Mouse (Mus musculus) forebrain, embryonic 16.5 days (tissue): ENCODE measurements around the gene Tshz3. TPM values are rescaled to one million over a fixed set of nuclear protein-coding genes. Genes with fewer than 3 reads are reported as not detected.

ENCODE experiments used
- ATAC-seq: fragments of 200-750 bp; cut with Nextera tagmentation; 2 replicates; pipeline ENCODE4 v1.8.0; 2017; ENCODE audit warnings: mild to moderate bottlenecking, moderate library complexity
- H3K27ac ChIP-seq: fragments of 300-500 bp; sonication (generic); 2 replicates; pipeline ENCODE4 v1.5.1; 2014; ENCODE audit warnings: low read length, control low read depth
- H3K27me3 ChIP-seq: fragments of 300-500 bp; sonication (generic); replicated peaks from 2 replicates; pipeline ENCODE4 v1.6.1; 2014; ENCODE audit warnings: low read length; ENCODE audit not compliant: control insufficient read depth, insufficient read depth
- H3K36me3 ChIP-seq: fragments of 300-500 bp; sonication (generic); 2 replicates; pipeline ENCODE4 v1.6.1; 2014; ENCODE audit not compliant: control insufficient read depth, insufficient read depth
- H3K4me1 ChIP-seq: fragments of 300-500 bp; sonication (generic); replicated peaks from 2 replicates; pipeline ENCODE4 v1.6.1; 2014; ENCODE audit warnings: low read length; ENCODE audit not compliant: control insufficient read depth, insufficient read depth
- H3K4me2 ChIP-seq: fragments of 300-500 bp; sonication (generic); 2 replicates; pipeline ENCODE4 v1.6.1; 2014; ENCODE audit warnings: mild to moderate bottlenecking, low read length, control low read depth
- H3K4me3 ChIP-seq: fragments of 300-500 bp; sonication (generic); replicated peaks from 2 replicates; pipeline ENCODE4 v1.5.1; 2014; ENCODE audit warnings: mild to moderate bottlenecking, low read length, control low read depth
- H3K9ac ChIP-seq: fragments of 300-500 bp; sonication (generic); replicated peaks from 2 replicates; pipeline ENCODE4 v1.6.1; 2014; ENCODE audit warnings: low read depth, low read length, control low read depth
- H3K9me3 ChIP-seq: fragments of 300-500 bp; sonication (generic); 2 replicates; pipeline ENCODE4 v1.6.1; 2016; ENCODE audit warnings: low read length; ENCODE audit not compliant: control insufficient read depth
- WGBS: fragments of 180-500 bp; shearing (Covaris S2); extraction: QIAGEN DNeasy Blood & Tissue Kit; methylation state at CpG from one replicate; pipeline ENCODE4 v1.1.7; 2014; 5-methylcytosine and 5-hydroxymethylcytosine counted together
- polyA plus RNA-seq: library from polyadenylated mRNA; unstranded; fragments of >200 nt; fragmentation: Nextera tagmentation; extraction: Ambion mirVana; gene quantifications from 2 replicates; pipeline ENCODE4 v1.2.1, GENCODE M21; 2015

Gene Tshz3
- polyA plus RNA-seq, 1 experiment from 2014 or later, result 38.7 TPM

DNA sequence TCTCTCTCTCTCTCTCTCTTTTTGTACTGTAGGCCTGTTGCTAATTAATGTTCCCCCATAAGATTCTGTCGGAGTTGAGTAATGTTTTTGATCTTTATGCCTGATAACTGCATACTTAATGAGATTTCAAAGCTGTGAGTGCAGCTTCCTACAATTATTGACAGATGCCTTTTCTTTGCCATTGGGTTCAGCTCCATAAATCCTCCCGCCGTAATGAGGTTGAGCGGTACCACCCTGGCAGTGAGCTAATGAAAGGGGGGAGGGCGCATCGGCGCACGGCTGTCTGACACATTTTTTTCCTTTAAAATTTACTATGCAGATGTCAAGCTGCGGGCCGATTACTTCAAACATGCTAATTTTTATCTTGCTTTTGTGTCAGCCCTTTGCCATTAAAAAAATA, 9.3 kb downstream of the Tshz3 start:
- peak; percentile 71 for ATAC-seq
- Histone ChIP-seq H3K4me2 (peak overlapping the region; percentile 43), H3K27me3 (no peaks in the 10 kb centered on the region), H3K9ac (no peak overlapping the region), H3K9me3 (no peaks in the 10 kb centered on the region), H3K4me1 (peaks cover 49% of the 10 kb centered on the region), H3K27ac (peak overlapping the region; percentile 63), H3K36me3 (no peaks in the 10 kb centered on the region), H3K4me3 (0 out of 2 replicates have a peak overlapping the region, but pooled peaks have one; percentile 4)
- 7% methylated on average over 10 of the region's 10 CpGs for WGBS

DNA sequence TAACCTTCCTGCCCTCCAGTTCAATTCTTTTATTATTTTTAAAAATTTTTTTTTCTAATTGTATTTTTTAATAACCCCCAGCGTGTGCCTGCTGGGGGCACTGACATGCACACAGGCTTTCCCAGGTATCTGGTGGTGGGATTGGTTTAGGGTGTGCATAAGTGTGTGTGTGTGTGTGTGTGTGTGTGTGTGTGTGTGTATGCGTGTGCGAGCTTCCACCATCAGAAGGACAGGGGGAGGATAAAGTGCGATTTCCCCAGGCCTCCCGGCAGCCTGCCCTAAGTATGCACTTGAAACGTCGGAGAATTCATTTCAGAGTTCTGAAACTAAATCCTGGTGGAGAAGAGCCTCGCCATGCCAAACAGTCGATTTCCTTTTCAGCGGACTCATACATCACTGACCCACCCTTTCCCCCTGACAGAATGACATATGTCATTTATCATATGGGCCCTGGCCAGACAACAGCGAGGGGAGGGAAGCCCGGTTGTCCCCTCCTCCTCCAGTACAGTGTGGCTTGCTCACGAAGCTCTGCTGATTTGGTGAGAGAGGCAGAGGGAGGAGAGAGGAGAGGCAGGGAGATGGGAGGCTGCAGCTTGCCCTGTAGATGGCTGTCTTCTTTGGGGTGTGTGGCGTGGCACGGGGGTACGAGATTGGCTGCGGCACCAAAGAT, 9.9 kb downstream of the Tshz3 start:
- H3K27ac ChIP-seq, result peak overlapping the region; percentile 63
- 34% methylated on average over 17 of the region's 17 CpGs for WGBS
- H3K4me1 ChIP-seq, result peaks cover 46% of the 10 kb centered on the region
- H3K9me3 ChIP-seq, result no peaks in the 10 kb centered on the region
- no peaks in the 10 kb centered on the region for H3K36me3 ChIP-seq
- no peaks in the 10 kb centered on the region for H3K27me3 ChIP-seq
- peak overlapping the region; percentile 27 for H3K9ac ChIP-seq
- peak overlapping the region; percentile 43 for H3K4me2 ChIP-seq
- peak overlapping the region; percentile 20 for H3K4me3 ChIP-seq
- peak; percentile 49 for ATAC-seq

DNA sequence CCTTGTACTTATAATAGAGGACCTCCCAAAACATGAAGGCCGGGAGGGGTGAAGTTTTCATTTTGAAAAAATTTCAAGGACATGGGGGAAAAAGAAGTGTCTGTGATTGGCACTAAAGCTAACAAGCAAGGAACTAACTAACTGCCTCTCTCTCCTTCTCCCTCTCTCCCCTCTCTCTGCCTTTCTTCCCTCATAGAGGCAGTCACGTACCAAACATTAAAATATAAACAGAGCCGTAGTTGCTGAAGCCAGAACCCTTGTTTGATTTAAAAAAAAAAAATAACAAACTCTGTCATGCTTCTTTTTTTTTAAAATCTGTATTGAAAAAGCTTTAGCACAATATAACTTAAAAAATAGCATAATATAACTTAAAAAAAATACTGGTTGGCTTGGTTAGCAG, 10.9 kb downstream of the Tshz3 start:
- no peaks in the 10 kb centered on the region for H3K9me3 ChIP-seq
- peaks cover 47% of the 10 kb centered on the region for H3K4me1 ChIP-seq
- no peaks in the 10 kb centered on the region for H3K27me3 ChIP-seq
- H3K4me2 ChIP-seq, result no peak overlapping the region; the same call in 1 of the 2 replicates
- no peak overlapping the region for H3K4me3 ChIP-seq
- H3K27ac ChIP-seq, result no peak overlapping the region
- WGBS, result 41% methylated on average over 3 of the region's 3 CpGs
- no peak overlapping the region for H3K9ac ChIP-seq
- ATAC-seq, result no peak
- H3K36me3 ChIP-seq, result no peaks in the 10 kb centered on the region

DNA sequence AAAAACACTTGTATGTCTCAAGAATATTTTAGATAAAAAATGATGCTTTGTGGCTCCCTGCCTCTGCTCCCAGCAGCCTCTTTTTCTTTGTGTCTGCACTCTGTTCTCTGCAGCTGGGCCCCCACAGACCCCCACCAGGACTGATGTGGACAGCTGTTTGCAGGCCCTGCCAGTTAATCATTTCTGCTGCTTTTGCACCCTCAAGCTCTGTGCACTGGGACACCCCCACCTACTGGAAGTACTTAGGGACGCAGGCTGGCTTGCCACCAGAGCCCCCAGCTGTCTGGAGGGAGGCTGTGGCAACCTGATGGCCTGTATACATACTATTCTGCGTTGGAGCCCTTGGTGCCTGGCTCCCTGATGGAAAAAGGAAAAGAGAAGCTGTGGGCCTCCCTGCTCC, 11.3 kb downstream of the Tshz3 start:
- no peaks in the 10 kb centered on the region for H3K9me3 ChIP-seq
- 11% methylated on average over 2 of the region's 2 CpGs for WGBS
- peak; percentile 47; the same call in 1 of the 2 replicates for ATAC-seq
- no peak overlapping the region for H3K27ac ChIP-seq
- H3K4me2 ChIP-seq, result no peak overlapping the region
- no peaks in the 10 kb centered on the region for H3K27me3 ChIP-seq
- no peak overlapping the region for H3K9ac ChIP-seq
- no peak overlapping the region for H3K4me3 ChIP-seq
- peaks cover 50% of the 10 kb centered on the region for H3K4me1 ChIP-seq
- H3K36me3 ChIP-seq, result no peaks in the 10 kb centered on the region

DNA sequence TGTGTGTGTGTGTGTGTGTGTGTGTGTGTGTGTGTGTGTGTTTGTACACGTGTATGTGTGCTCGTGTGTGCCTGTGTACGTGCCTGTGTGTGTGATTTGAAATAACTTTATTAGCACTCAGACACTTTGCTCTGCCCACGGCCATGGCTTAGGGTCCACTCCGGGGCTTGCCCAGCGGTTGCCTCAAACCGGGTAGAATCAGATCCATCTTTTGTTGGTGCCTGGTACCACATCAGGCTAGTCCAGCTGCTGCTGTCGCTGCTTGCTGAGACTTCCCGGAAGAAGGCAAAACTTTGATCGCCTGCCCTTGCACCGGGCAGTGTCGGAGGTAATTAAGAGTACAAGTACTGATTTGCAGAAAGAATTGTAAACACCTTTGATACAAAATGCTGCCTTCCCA, 12.1 kb downstream of the Tshz3 start:
- ATAC-seq, result no peak
- H3K36me3 ChIP-seq, result no peaks in the 10 kb centered on the region
- peaks cover 52% of the 10 kb centered on the region for H3K4me1 ChIP-seq
- H3K4me2 ChIP-seq, result peak overlapping the region; percentile 14; the same call in 1 of the 2 replicates
- WGBS, result 33% methylated on average over 12 of the region's 12 CpGs
- no peak overlapping the region for H3K4me3 ChIP-seq
- no peaks in the 10 kb centered on the region for H3K9me3 ChIP-seq
- H3K27ac ChIP-seq, result no peak overlapping the region
- H3K9ac ChIP-seq, result no peak overlapping the region
- no peaks in the 10 kb centered on the region for H3K27me3 ChIP-seq

DNA sequence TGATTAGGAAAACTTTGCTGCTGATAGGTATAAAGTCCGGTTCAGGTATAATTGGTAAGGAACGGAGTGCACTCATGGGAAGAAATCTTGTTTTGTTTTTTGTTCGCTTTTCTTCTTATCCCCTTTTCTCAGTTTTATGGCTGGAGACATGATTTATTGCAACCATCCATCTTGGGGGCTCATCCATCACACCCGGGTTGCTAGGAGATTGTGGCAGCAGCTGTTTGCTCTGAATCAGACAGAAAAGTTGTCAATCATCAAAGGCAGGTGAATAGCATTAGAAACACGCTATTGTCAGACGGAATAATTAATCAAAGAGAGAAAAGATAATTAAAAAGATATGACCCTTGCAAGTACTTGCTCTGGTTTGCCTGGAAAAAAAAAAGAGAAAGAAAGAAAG, 12.5 kb downstream of the Tshz3 start:
- Histone ChIP-seq H3K27me3 (no peaks in the 10 kb centered on the region), H3K9ac (no peak overlapping the region), H3K4me1 (peaks cover 51% of the 10 kb centered on the region), H3K4me3 (no peak overlapping the region), H3K36me3 (no peaks in the 10 kb centered on the region), H3K9me3 (no peaks in the 10 kb centered on the region), H3K27ac (no peak overlapping the region), H3K4me2 (0 out of 2 replicates have a peak overlapping the region, but pooled peaks have one; percentile 8)
- 28% methylated on average over 6 of the region's 6 CpGs for WGBS
- ATAC-seq, result no peak

DNA sequence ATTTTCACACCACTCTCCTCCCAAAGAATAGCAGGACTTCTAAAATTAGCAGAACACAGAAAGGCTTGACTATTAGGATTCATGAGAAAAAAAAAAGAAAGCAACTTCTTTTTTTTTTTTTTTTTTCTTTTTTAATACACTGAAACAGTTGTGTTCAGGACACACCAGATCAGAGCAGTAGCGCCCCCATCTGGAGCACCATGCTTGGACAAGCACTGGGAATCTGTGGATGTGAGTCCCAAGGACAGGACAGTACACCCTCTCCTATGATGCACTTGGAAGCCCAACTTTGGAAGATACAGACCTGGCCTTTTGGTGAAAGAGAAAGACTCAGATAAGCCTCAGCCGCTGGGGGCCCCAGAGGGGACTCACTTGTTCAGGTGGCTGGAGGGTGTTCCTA, 13.8 kb downstream of the Tshz3 start:
- H3K36me3 ChIP-seq, result no peaks in the 10 kb centered on the region
- no peak overlapping the region for H3K4me2 ChIP-seq
- H3K27me3 ChIP-seq, result no peaks in the 10 kb centered on the region
- no peak overlapping the region for H3K9ac ChIP-seq
- H3K27ac ChIP-seq, result no peak overlapping the region
- no peak overlapping the region for H3K4me3 ChIP-seq
- 66% methylated on average over 2 of the region's 2 CpGs for WGBS
- no peak for ATAC-seq
- no peaks in the 10 kb centered on the region for H3K9me3 ChIP-seq
- H3K4me1 ChIP-seq, result peaks cover 39% of the 10 kb centered on the region

DNA sequence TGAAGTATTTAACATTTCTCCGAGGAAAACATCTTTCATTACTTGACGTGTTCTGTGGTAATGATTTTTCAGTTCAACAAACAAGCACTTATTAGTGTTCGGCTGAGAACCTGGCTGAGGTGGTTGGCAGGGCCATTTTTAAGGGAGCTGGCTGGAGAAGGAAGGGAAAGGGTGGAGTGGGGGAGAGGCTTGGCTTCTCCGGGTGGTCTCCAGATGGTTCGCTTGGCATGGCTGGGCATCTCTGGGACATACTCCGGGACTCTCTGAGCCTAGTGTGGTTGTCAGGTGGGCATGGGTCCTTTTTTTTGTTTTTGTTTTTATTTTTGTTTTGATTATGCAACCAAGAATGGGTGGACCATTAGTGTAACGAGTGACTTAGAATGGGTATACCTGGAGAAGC, 16.4 kb downstream of the Tshz3 start:
- no peak for ATAC-seq
- H3K4me3 ChIP-seq, result no peak overlapping the region
- no peak overlapping the region for H3K9ac ChIP-seq
- H3K9me3 ChIP-seq, result no peaks in the 10 kb centered on the region
- 46% methylated on average over 7 of the region's 7 CpGs for WGBS
- H3K4me2 ChIP-seq, result no peak overlapping the region
- no peaks in the 10 kb centered on the region for H3K27me3 ChIP-seq
- H3K27ac ChIP-seq, result no peak overlapping the region
- no peaks in the 10 kb centered on the region for H3K36me3 ChIP-seq
- peaks cover 24% of the 10 kb centered on the region for H3K4me1 ChIP-seq

DNA sequence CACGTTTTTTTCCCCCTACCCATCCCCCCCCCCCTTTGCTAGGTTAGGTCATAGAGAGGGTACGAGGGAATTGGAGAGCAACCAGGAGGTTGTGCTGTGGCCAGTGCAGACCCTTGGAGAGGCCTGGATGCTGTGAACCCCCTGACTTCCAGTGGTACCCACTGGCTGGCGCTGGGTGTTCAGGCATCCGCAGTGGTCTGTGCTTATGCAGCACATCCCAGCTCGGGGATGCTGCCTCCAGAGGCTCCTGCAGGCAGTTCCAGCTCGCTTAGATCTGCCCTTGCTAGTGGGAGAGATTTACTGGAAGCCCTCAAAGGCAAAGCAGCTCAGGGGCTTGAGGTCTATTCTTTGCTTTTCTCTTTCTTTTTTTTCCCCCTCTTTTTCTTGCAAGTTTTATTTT, 19.3 kb downstream of the Tshz3 start:
- Histone ChIP-seq H3K4me1 (peaks cover 21% of the 10 kb centered on the region), H3K27me3 (no peaks in the 10 kb centered on the region), H3K27ac (no peak overlapping the region), H3K9ac (no peak overlapping the region), H3K4me2 (no peak overlapping the region), H3K4me3 (no peak overlapping the region), H3K36me3 (no peaks in the 10 kb centered on the region), H3K9me3 (no peaks in the 10 kb centered on the region)
- 19% methylated on average over 6 of the region's 6 CpGs for WGBS
- ATAC-seq, result peak; percentile 75; the same call in 1 of the 2 replicates
